Mouse (Mus musculus): ENCODE measurements around the gene Golgb1.
A peak's percentile ranks its signal among the peaks of the same experiment; 100 is the strongest.
"Not testable (repeated sequence)": the region's sequence is repeated elsewhere in the genome, so short reads cannot be mapped to it uniquely, and the experiment has no call there.

The Golgb1 gene

DNA sequence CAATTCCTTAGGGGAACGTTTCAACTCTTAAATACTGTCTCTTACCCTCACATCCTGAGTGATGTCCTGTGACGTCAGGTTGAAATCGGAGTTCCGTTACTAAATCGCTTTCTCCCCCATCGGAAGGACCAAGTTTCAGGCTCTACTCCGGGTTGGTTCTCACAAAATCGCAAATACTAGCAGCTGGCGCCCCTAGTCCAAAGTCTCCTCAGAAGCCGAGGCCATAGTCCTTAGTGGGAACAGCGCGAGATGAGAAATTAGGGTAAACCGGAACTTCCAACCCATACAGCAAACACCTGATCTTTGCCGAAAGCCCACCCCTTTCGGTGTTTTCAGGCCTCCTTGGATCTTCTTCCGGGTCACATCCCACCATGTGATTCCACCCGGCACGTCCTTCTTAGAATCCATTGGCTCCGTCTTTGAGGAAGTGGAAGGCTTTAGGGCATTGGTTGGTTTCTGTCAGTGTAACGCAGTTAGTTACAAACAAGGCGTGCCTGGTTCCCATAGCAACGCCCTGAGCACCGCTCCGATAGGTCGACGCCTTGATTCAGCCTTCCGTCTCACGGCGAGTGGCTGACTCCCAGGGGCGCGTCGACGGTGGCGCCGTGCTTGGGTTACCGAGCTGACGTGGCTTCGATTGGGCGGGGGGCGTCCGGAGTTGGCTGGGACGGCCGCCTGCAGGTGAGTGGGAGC lies at the start of gene Golgb1, which contains the start of gene Eaf2:
TSS of gene Golgb1 (plus strand) at position 558 of the 693 bp plus-strand sequence.
TSS of gene Eaf2 (minus strand) at position 421 of the 693 bp plus-strand sequence.
- peak; percentile 99 for DNase-seq

DNA sequence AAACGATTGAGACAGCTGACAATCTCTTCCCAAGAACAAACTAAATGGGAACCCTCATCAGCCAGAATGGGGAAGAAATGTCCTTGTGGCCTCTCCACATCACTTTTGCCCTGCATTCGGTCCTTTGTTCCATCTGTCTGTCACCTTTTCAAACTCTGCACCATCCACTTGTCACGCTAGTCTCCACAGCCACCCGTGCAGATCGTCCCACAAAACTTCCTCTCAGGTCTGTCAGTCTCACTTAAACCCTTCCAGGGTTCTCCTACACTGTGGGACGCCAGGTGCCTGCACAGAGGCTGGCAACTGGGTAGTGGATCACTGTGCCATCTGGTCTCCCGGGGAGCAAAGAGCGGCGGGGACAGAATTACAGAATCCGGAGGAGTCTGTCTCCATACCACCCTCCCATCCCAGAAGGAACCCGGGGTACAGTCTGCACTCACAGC lies 47.3 kb upstream of the Golgb1 start:
- no peak for DNase-seq

DNA sequence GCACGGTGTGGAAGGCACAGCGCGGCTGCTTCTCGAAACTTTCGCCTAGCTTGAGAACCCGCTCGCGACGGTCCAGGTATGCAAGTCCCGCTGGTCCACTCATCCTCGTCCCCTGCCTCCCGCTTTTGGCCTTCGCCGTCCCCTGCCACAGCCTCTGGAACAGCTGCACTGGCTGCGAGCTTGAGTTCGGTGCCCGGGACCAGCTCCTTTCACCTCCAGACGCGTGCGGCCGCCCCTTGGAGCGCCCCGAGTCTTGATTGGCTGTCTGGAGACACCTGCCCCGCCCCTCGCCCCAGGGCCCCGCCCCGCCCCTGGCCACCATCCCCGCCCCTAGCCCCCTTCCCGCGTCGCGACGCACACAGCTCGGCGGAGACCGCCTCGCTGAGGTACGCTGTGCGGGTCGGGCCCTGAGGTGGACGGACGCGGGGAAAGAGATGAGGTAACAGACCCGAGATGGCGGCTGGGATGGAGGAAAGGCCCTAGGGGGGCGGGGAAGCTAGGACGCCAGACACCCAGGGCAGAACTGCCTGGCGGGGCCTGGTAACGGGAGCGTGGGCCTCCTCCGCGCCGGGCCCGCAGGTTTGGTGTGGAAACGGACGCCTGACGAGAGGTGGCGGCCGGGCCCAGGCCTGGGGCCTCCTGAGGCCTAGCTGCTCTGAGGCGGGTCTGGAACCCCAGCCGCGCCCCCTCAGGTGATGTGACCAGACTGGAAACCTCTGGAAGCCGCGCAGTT lies 46.7 kb upstream of the Golgb1 start, which contains the start of gene Iqcb1:
TSS of gene Iqcb1 (plus strand) at position 332 of the 733 bp plus-strand sequence.
- peak; percentile 84 for DNase-seq

DNA sequence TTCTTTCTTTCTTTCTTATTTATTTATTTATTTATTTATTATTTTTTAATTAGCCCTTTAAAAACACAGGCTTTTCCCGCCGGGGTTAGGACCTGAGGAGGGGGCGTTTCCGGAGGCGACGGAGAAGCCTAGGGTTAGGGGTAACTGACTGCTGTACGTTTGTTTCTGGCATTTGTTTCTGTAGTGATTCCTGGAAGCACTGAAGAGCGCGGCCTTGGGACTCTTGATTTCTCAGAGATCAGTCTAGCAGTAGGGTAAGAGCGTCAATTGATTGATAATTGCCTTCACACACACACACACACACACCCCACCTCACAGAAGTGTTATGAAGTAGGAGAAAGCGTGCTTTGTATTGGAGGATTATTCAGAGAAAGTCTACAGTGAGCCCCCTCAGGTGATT lies 46.1 kb upstream of the Golgb1 start:
- DNase-seq: no peak

DNA sequence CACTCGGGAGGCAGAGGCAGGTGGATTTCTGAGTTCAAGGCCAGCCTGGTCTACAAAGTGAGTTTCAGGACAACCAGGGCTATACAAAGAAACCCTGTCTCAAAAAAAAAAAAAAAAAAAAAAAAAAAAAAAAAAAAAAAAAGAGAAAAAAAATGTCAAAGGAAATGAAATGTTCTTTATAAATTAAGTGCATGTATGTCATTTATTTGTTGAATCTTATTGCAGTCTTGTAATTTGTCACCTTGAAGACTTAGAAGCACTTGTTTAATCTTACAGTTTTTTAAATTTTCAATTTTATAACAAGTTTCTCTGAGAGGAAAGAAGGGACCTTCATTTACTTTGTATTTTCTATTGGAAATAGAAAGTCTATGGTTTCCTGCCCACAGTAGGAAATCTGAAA lies 28.0 kb upstream of the Golgb1 start:
- not testable (repeated sequence) for DNase-seq

DNA sequence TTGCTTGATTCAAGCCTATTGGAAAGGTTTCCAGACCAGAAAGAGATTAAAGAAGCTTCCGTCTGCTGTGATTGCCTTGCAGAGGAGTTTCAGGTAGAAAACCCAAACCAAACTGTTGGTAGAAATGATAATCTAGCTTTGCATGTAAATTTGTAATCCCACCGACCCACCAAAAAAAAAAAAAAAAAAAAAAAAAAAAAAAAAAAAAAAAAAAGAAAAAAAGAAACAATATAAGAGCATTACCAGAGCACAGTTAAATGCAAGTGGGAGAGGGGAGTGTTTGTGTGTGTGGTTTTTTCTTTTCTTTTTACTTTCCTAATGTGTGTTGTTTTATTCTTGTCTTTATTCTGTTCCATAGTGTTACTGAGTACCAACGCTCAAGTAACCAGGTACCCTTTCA lies 23.7 kb upstream of the Golgb1 start:
- no peak for DNase-seq

DNA sequence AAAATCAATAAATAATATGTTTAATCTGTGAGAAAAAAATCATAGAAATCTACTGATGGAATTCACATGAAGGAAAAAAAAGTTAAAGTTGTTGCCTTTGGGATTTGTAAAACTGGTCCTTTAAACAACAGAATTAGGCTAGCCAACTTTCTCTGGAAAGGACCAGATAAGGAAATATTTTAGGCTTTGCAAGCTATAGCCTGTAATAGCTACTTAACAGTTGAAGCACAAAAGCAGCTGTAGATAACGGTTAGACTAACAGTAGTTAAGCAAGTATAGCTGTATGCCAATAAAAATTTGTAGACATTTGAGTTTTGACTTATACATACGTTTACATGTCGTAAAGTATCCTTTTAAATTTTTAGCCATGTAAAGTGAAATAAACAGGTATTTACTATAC lies 11.4 kb upstream of the Golgb1 start:
- no peak for DNase-seq

DNA sequence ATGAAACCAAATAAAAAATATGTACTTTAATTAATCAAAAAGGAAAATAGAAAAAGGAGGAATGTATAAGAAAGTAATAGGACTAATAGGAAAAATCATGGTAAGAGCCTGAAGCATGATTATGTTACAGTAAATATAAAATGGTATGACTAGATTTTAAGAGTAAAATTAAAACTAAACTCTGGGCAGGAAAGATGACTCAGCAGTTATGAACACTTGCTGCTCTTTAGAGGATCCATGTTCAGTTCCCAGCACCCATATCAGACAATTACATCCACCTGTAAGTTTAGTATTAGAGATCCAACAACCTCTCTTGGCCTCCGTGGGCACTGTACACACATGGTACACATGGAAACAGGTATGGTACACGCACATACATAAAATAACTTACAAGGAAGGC lies 5.5 kb upstream of the Golgb1 start:
- no peak for DNase-seq

DNA sequence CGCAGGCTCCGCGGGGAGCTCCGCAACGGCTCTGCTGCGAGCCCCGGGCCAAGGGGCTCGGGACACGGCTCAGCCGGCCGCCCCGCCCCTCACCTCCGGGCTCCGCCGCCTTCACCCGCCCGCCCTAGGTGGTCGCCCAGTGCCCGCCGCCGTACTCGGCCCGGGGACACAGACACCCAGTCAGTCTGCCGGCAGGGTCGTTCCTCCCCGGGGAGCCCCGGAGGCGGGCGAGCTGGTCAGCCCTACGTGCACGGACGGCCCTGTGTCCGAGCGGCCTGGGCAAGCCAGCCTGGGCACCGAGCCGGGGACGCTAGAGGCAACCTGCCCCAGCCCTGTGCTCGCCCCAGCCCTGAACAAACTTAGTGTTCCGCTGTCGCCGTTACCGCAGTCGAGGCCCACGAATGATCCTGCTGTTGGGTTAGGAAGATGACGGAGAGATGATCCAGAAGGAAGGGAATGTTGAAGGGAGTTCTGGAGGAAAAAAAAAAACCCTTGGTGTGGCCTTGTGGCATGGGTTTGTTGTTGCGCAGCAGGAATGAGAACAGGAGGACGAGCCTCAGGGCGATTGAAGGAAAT lies 424 bp downstream of the Golgb1 start:
- DNase-seq: no peak

DNA sequence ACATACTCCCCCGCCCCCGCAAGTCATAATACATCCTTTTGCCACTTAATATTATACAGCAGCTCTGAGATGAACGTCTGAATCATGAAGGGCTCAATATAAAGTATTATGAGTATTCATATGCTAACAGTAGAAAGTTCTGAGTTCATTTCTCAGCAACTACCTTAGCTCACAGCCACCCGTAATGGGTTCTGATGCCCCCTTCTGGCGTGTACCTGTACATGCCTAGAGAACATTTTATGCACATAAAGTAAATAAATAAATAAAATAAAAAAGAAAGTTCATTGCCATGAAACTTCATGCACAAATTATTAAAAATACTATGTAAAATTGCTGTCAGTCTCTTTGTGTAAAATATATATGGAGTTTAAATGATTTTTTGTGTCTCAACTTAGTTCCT lies 2.4 kb downstream of the Golgb1 start:
- no peak for DNase-seq

DNA sequence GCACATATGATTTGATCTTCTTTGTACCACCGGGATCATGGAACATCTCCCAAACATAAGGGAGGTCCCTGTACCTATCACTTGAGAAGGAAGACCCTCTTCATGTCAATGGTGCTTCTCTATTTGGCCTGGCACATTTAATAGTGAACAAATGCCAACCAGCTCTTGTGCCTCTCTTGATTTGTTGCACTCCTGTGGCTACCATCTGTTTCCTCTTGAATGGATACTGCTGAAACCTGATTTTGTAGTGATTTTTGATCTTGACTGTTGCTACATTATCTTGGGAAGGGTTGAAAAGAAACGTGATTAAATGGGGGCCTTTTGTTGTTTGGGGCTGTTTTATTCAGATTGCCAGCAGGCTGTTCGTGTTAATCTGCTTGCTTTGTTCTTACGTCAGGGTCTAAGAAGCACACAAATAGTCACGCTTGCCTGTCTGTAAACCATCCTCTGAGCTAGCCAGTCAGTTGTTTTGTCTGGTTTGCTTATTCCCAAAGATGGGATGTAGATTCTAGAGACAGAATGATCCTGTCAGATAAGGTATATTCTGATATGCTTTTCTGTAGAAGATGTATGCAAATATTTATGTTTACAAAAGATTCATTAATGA lies 7.9 kb downstream of the Golgb1 start:
- peak; percentile 69 for DNase-seq

DNA sequence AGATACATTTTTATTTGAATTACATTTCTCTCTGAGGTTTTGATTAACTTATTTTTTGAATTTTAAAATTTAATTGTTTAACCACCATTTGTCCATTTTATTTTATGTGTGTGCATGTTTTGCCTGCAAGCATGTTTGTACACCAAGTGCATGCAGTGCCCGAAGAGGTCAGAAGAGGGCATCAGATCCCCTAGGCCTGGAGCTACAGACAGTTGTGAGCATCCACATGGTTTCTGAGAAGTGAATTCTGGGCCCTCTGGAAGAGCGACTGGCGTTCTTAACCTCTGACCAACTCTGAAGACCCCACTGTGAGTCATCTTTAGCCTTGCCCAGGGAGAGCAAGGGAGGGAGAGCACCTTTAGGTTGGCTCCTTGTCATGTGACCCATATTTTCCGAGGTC lies 9.9 kb downstream of the Golgb1 start:
- DNase-seq: no peak

DNA sequence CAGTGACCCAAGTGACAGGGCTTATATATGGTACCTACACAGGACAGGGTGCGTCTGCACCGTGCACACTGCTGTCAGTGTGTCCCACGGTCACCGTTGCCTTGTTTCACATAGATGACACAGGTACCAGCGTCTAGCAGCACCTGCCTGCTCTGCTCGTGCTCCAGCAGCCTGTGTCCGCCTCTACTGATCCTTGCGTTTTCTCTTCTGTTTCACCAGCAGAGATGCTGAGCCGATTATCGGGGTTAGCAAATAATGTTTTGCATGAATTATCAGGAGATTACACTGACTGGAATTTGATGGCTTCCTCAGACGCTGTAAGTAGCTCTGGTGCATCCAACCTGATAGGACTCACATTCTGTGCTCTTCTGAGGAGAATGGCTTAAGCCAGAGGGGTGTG lies 11.0 kb downstream of the Golgb1 start:
- no peak for DNase-seq

DNA sequence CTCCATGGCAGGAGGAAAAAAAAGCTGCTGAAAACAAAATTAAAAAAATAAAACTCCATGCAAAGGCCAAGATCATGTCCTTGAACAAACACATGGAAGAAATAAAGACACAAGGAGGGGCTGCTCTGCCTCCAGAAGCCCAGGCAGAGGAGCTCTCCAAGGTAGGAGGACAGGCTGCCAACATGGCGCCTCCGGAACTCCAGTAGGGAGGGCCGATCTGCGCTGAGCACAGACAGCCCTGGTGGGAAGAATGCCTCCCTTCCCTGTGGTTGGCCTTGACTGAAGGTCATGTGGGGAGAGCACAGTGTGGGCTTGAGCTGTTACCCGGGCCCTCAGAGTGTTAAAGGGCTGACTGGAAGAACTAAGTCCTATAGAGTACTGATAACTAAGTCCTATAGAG lies 12.6 kb downstream of the Golgb1 start:
- DNase-seq: no peak

DNA sequence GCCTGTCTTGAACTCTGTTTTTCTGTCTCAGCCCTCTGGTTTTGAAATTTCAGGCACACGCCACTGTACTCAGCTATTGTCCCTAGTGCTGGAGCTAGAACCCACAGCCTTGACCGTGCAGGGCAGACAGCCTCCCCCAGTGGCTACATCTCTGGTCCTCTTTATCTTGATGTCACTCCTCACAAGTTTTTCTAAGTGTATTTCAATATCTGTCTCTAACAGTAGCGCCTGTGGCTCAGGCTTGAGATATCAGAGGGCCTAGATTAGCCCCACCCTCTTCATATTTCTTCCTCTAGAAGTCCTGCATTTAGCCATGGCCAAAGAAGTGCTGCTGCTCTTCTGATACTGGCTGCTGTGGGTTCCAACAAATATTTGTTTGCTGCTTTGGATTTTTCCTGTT lies 15.6 kb downstream of the Golgb1 start:
- no peak for DNase-seq

DNA sequence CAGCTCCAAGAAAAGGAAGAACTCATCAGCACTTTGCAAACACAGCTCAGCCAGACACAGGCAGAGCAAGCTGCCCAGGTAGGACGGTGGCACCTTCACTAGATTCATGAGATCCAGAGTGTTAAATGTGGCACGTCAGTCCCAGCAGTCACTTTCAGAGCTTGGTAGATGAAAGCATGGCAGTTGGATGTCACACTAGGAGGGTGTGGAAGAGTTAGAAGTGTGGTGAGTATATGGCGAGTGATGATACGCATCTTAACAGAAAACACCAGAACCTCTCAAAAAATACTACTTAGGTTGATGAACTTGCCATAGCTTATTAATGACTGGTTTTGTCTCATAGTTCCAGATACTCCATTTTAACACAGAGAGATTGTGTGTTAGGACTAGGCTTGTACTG lies 16.5 kb downstream of the Golgb1 start:
- no peak for DNase-seq

DNA sequence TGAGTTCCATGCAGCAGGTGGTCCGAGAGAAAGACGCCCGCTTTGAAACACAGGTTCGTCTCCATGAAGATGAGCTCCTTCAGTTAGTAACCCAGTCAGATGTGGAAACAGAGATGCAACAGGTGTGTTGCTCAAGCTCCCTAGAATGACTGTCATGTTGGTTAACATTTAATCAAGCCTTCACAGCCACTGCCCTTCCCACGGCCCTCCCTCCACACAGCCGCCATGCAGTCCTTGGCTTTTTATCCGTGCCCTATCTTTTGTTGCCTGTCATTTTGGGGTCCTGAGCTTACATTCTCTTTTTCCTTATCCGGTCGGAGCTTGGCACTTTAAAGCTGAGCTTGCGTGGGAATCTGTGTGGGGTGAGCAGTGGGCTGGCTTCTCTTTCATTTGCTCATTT lies 18.4 kb downstream of the Golgb1 start:
- no peak for DNase-seq

DNA sequence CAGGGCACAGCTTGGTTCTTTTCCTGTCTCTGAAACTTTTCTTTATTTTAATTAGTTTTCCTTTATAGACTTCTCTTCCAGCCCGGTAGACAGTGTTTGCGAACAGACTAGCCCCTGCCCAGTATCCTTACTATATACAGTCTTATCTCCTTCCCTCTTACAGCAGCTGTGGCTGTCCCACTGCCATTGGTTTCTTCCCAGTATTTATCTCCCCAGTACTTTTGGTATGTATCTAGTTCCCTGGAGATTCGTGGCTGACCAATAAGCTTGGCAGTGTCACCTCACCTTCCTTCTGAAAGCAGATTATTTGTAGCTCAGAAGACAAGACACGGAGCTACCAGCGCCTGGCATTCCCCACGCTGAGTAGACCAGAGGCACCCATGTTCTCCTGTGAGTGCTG lies 21.8 kb downstream of the Golgb1 start:
- no peak for DNase-seq

DNA sequence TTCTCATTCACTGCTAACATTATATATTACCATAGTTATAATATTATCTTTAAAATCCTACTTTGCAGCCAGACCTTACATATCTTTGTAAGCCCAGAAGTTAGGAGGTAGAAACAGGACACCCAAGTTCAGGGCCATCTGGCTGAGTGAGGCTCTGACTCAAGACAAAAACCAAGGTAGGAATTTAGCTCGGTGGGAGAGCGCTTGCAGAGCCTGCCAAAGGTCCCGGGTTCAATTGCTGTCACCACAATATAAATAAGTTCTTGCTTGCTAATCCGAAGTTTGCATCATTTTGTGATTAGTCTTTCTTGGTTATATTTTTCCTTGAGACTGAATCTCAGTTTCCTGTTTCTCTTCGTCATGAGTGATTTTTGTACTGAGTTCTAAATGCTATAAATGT lies 28.2 kb downstream of the Golgb1 start:
- no peak for DNase-seq

DNA sequence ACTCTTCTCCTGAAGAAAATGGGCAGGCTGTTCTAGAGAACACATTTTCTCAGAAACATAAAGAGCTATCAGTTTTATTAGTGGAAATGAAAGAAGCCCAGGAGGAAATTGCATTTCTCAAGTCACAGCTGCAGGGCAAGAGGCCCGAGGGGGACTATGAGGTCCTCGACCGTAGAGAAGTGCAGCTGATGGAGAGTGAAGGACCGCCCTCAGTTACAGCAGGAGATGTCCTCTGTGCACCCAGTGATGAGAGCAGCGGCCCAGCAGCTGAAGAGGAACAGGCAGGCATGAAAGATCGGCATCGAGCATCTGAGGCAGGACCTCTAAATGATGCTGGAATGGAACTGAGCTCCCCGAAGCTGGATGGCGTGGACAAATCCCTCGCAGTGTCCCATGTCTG lies 37.0 kb downstream of the Golgb1 start:
- no peak for DNase-seq

DNA sequence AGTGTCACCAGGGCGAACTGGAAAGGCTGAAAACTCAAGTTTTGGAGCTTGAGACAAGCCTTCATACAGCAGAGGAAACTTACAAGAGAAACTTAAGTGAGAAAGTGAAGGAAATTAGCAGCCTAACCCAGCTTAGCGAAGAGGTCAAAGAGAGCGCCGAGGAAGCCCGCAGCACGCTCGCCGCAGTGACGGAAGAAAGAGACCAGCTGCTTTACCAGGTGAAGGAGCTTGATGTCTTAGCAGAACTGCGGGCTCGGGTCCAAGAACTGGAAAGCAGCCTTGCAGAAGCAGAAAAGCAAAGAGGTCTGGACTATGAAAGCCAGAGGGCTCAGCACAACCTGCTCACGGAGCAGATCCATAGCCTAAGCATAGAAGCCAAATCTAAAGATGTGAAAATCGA lies 37.4 kb downstream of the Golgb1 start:
- DNase-seq: no peak

DNA sequence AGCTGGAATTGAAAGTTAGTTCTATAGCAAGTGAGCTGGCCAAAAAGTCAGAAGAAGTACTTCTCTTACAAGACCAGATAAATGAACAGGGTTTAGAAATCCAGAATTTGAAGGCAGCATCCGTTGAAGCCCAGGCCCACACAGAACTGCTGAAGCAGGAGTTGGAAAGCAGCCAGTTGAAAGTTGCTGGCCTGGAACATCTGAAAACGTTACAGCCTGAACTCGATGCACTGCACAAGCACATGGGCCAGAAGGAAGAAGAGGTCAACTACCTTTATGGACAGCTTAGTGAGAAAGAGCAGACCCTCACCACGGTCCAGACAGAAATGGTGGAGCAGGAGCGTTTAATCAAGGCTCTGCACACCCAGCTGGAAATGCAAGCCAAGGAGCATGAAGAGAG lies 39.3 kb downstream of the Golgb1 start:
- no peak for DNase-seq

DNA sequence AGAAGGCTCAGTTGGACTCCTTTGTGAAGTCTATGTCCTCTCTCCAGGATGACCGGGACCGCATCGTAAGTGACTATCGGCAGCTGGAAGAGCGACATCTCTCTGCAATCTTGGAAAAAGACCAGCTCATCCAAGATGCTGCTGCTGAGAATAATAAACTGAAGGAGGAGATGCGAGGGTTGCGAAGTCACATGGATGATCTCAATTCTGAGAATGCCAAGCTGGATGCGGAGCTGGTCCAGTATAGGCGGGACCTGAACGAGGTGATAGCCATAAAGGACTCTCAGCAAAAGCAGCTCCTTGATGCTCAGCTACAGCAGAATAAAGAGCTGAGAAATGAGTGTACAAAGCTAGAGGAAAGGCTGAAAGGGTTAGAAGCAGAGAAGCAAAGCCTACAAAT lies 43.6 kb downstream of the Golgb1 start:
- no peak for DNase-seq

DNA sequence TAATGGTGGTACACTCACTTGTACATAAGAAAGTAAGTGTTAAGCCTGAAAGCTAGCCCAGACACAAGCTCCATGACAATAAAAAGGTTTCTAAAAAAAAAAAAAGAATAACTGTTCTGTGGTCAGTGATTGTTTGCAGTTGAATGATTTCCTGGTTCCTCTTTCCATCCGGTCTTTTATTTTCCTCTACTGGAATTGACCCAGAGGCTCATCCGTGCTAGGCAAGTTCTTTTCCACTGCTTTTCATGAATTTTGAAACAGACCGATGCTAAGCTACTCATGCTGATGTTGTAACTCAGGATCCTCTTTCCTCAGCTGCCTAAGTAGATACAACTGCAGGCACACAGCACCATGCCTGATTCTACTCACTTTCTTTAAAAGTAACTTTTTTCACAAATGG lies 45.5 kb downstream of the Golgb1 start:
- DNase-seq: no peak

Measured in cerebellum, adult 9-11 months (tissue).